Mouse (Mus musculus): ENCODE measurements around the gene Psat1. TPM values are rescaled to one million over a fixed set of nuclear protein-coding genes. Genes with fewer than 3 reads are reported as not detected.

The Psat1 gene
- total RNA-seq (2022): 1 to 10 TPM; 3.1 to 4.8 (median 4.0) TPM

- DNase-seq (ENCODE audit: low spot score): no peak
Measured at GRCm38 (mm10) chr19:15947237-15947636, at the start of gene Psat1. Psat1 (minus strand) TSS chr19:15947337.

- no peak for DNase-seq (ENCODE audit: low spot score)
Measured at GRCm38 (mm10) chr19:15990102-15990501, 43.0 kb upstream of the Psat1 start.

GRCm38 (mm10) chr19:15985172-15985713, 38.1 kb upstream of the Psat1 start:
- no peak for DNase-seq (ENCODE audit: low spot score)

GRCm38 (mm10) chr19:15984449-15985171, 37.5 kb upstream of the Psat1 start, which contains the start of gene Cep78:
Cep78 (minus strand) TSS chr19:15984989.
- DNase-seq (ENCODE audit: low spot score): peak; percentile 86

- no peak for DNase-seq (ENCODE audit: low spot score)
Measured at GRCm38 (mm10) chr19:15983739-15984344, 36.7 kb upstream of the Psat1 start.

- no peak for DNase-seq (ENCODE audit: low spot score)
Measured at GRCm38 (mm10) chr19:15982926-15983738, 36.0 kb upstream of the Psat1 start.

- DNase-seq (ENCODE audit: low spot score): peak; percentile 14
Measured at GRCm38 (mm10) chr19:15981861-15982260, 34.7 kb upstream of the Psat1 start.

GRCm38 (mm10) chr19:15973365-15973764, 26.2 kb upstream of the Psat1 start:
- no peak for DNase-seq (ENCODE audit: low spot score)

GRCm38 (mm10) chr19:15965082-15965481, 17.9 kb upstream of the Psat1 start:
- DNase-seq (ENCODE audit: low spot score): peak; percentile 55

- DNase-seq (ENCODE audit: low spot score): no peak
Measured at GRCm38 (mm10) chr19:15964533-15964932, 17.4 kb upstream of the Psat1 start.

GRCm38 (mm10) chr19:15963011-15963695, 16.0 kb upstream of the Psat1 start:
- no peak for DNase-seq (ENCODE audit: low spot score)

GRCm38 (mm10) chr19:15962313-15962712, 15.2 kb upstream of the Psat1 start:
- no peak for DNase-seq (ENCODE audit: low spot score)

GRCm38 (mm10) chr19:15950225-15950624, 3.1 kb upstream of the Psat1 start:
- DNase-seq (ENCODE audit: low spot score): peak; percentile 24

- no peak for DNase-seq (ENCODE audit: low spot score)
Measured at GRCm38 (mm10) chr19:15948867-15949266, 1.7 kb upstream of the Psat1 start.

- DNase-seq (ENCODE audit: low spot score): no peak
Measured at GRCm38 (mm10) chr19:15948426-15948825, 1.3 kb upstream of the Psat1 start.

GRCm38 (mm10) chr19:15946663-15947062, 474 bp downstream of the Psat1 start:
- no peak for DNase-seq (ENCODE audit: low spot score)

- DNase-seq (ENCODE audit: low spot score): no peak
Measured at GRCm38 (mm10) chr19:15943117-15943423, 4.1 kb downstream of the Psat1 start.

- no peak for DNase-seq (ENCODE audit: low spot score)
Measured at GRCm38 (mm10) chr19:15942421-15943116, 4.6 kb downstream of the Psat1 start.

- DNase-seq (ENCODE audit: low spot score): no peak
Measured at GRCm38 (mm10) chr19:15941399-15941798, 5.7 kb downstream of the Psat1 start.

GRCm38 (mm10) chr19:15925719-15926045, 21.5 kb downstream of the Psat1 start:
- DNase-seq (ENCODE audit: low spot score): peak; percentile 60

All from heart, adult 8-10 months (tissue).